In genomic region chr11:112028031-112028430, GRCm38 (mm10) we compare ENCODE assay signal across 21 mouse cellular contexts.
"Had no signal": no experiment of that assay in that cellular context is flagged by ENCODE, and none has a peak within 500 bp of the region (broad histone marks: within the 10 kb centered on the region; RNA-seq: fewer than 3 reads in every experiment).

No protein-coding gene starts in this region.

- H3K9ac ChIP-seq: limb, embryonic 15.5 days; liver, embryonic 14.5 days; liver, postnatal 0 days; lung, embryonic 14.5 days; stomach, embryonic 15.5 days had no signal

- H3K27ac ChIP-seq: kidney, postnatal 0 days; layer of hippocampus, adult 2 months; limb, embryonic 15.5 days; liver, embryonic 14.5 days; stomach, embryonic 15.5 days had no signal

- H3K36me3 ChIP-seq: limb, embryonic 15.5 days; stomach, embryonic 15.5 days had no signal

- H3K9me3 ChIP-seq: limb, embryonic 15.5 days; stomach, embryonic 15.5 days had no signal

- H3K4me1 ChIP-seq: limb, embryonic 15.5 days; megakaryocyte, embryonic 14.5 days; stomach, embryonic 15.5 days had no signal

- H3K4me3 ChIP-seq: layer of hippocampus, adult 2 months; limb, embryonic 15.5 days; megakaryocyte, embryonic 14.5 days; stomach, embryonic 15.5 days had no signal

- ATAC-seq: intestine, embryonic 16.5 days; liver, postnatal 0 days; lung, postnatal 0 days had no signal

- H3K27me3 ChIP-seq: limb, embryonic 15.5 days; megakaryocyte, embryonic 14.5 days; stomach, embryonic 15.5 days had no signal

- DNase-seq: kidney, adult 2 months; kidney, postnatal 25 days; layer of hippocampus, adult 9-11 months; liver, postnatal 0 days; lung, embryonic 14.5 days; lung, postnatal 36 days; midbrain, embryonic 14.5 days; retina, postnatal 1 day; right cerebral cortex, postnatal 25 days; spleen, adult 18-20 months; thymus, postnatal 25 days had no signal

- H3K4me2 ChIP-seq: limb, embryonic 15.5 days; liver, embryonic 11.5 days; lung, embryonic 14.5 days; midbrain, embryonic 11.5 days; stomach, embryonic 15.5 days had no signal
